In genomic region chr1:132370681-132371173, GRCm38 (mm10) we compare ENCODE assay signal across 9 mouse cellular contexts. TPM values are rescaled to one million over a fixed set of nuclear protein-coding genes. Genes with fewer than 3 reads are reported as not detected.
DNase-seq lines count a peak whose midpoint lies in the region; ATAC-seq and TF ChIP-seq lines count a peak whose summit lies in the region.
"Had no signal": no experiment of that assay in that cellular context is flagged by ENCODE, and none has a peak within 500 bp of the region (broad histone marks: within the 10 kb centered on the region; RNA-seq: fewer than 3 reads in every experiment).

No protein-coding gene starts in this region.

- no peak overlapping the region for H3K4me3 ChIP-seq in forebrain, embryonic 10.5 days
- H3K4me3 ChIP-seq in forebrain, embryonic 12.5 days (replicated peaks) = no peak overlapping the region
- H3K4me3 ChIP-seq in G1E (ENCODE audit: low read depth, low read length) = peak overlapping the region; percentile 37; the same call in 1 of the 2 replicates
- H3K4me3 ChIP-seq in heart, embryonic 13.5 days = no peak overlapping the region
- H3K4me3 ChIP-seq in lung, postnatal 0 days (ENCODE audit: low read depth, low read length) = no peak overlapping the region
- H3K4me3 ChIP-seq: limb, embryonic 15.5 days had no signal

- H3K4me2 ChIP-seq in forebrain, embryonic 12.5 days = no peak overlapping the region
- H3K4me2 ChIP-seq in heart, embryonic 13.5 days = peak overlapping the region; percentile 47; the same call in 1 of the 2 replicates
- no peak overlapping the region for H3K4me2 ChIP-seq in lung, postnatal 0 days (replicated peaks; ENCODE audit: low read depth, low read length)
- H3K4me2 ChIP-seq: limb, embryonic 15.5 days had no signal

- no peak for ATAC-seq in forebrain, embryonic 12.5 days (ENCODE audit: low FRiP score)
- no peak for ATAC-seq in G1E (ENCODE audit: extremely low read depth, insufficient number of reproducible peaks, low FRiP score, poor library complexity, severe bottlenecking)
- no peak for ATAC-seq in heart, embryonic 13.5 days (ENCODE audit: extremely low read depth, insufficient number of reproducible peaks, low FRiP score, low TSS enrichment)
- peak; percentile 73 for ATAC-seq in lung, postnatal 0 days

- no peak for DNase-seq in forebrain, embryonic 10.5 days (ENCODE audit: extremely low spot score, low spot score)
- DNase-seq in G1E (ENCODE audit: low spot score) = no peak
- DNase-seq in lung, postnatal 0 days (ENCODE audit: low spot score) = peak; percentile 92
- DNase-seq in layer of hippocampus, adult 18-20 months (ENCODE audit: low spot score in 2 of 2) = no peak
- DNase-seq in frontal cortex, postnatal 25 days (ENCODE audit: low spot score in 2 of 2) = no peak
- no peak for DNase-seq in layer of hippocampus, adult 9-11 months

- TF ChIP-seq EP300 in lung, postnatal 0 days (IDR thresholded peaks at IDR 0.05) = 0 out of 2 replicates have a peak, but pooled peaks have one; percentile 27

- H3K36me3 ChIP-seq in forebrain, embryonic 10.5 days (replicated peaks) = peaks cover 85% of the 10 kb centered on the region
- H3K36me3 ChIP-seq in forebrain, embryonic 12.5 days (replicated peaks) = peaks cover 34% of the 10 kb centered on the region
- peaks cover 74% of the 10 kb centered on the region for H3K36me3 ChIP-seq in G1E (replicated peaks)
- H3K36me3 ChIP-seq in heart, embryonic 13.5 days = peaks cover 17% of the 10 kb centered on the region; the same call in 1 of the 2 replicates
- no peaks in the 10 kb centered on the region for H3K36me3 ChIP-seq in lung, postnatal 0 days (ENCODE audit: insufficient read depth, low read length)

- H3K9ac ChIP-seq in forebrain, embryonic 12.5 days = no peak overlapping the region
- peak overlapping the region; percentile 0; the same call in 1 of the 2 replicates for H3K9ac ChIP-seq in heart, embryonic 13.5 days
- H3K9ac ChIP-seq in lung, postnatal 0 days (replicated peaks; ENCODE audit: low read depth) = no peak overlapping the region
- H3K9ac ChIP-seq: limb, embryonic 15.5 days had no signal

- TF ChIP-seq CTCF in G1E (IDR thresholded peaks at IDR 0.05; ENCODE audit: low read depth, low read length) = no peak
- no peak for TF ChIP-seq CTCF in lung, postnatal 0 days (IDR thresholded peaks at IDR 0.05)

- H3K27me3 ChIP-seq in forebrain, embryonic 10.5 days (ENCODE audit: poor library complexity, severe bottlenecking) = no peaks in the 10 kb centered on the region
- H3K27me3 ChIP-seq in forebrain, embryonic 12.5 days = no peaks in the 10 kb centered on the region
- no peaks in the 10 kb centered on the region for H3K27me3 ChIP-seq in G1E (ENCODE audit: insufficient read depth, low read length)
- no peaks in the 10 kb centered on the region for H3K27me3 ChIP-seq in heart, embryonic 13.5 days (replicated peaks)
- H3K27me3 ChIP-seq in lung, postnatal 0 days (replicated peaks; ENCODE audit: insufficient read depth, low read length) = no peaks in the 10 kb centered on the region
- H3K27me3 ChIP-seq: limb, embryonic 15.5 days had no signal

- peak overlapping the region; percentile 54; the same call in 1 of the 2 replicates for H3K27ac ChIP-seq in forebrain, embryonic 10.5 days
- no peak overlapping the region for H3K27ac ChIP-seq in forebrain, embryonic 12.5 days
- peak overlapping the region; percentile 48 for H3K27ac ChIP-seq in heart, embryonic 13.5 days (replicated peaks)
- H3K27ac ChIP-seq in lung, postnatal 0 days (ENCODE audit: low read length) = peak overlapping the region; percentile 51

- peaks cover 75% of the 10 kb centered on the region for H3K4me1 ChIP-seq in forebrain, embryonic 10.5 days
- peaks cover 70% of the 10 kb centered on the region for H3K4me1 ChIP-seq in forebrain, embryonic 12.5 days
- peaks cover 98% of the 10 kb centered on the region for H3K4me1 ChIP-seq in G1E (ENCODE audit: insufficient read depth, low read depth, low read length)
- peaks cover 69% of the 10 kb centered on the region for H3K4me1 ChIP-seq in heart, embryonic 13.5 days
- peaks cover 48% of the 10 kb centered on the region for H3K4me1 ChIP-seq in lung, postnatal 0 days (ENCODE audit: insufficient read depth, low read depth, low read length)

- H3K9me3 ChIP-seq in forebrain, embryonic 10.5 days = no peaks in the 10 kb centered on the region
- no peaks in the 10 kb centered on the region for H3K9me3 ChIP-seq in forebrain, embryonic 12.5 days
- no peaks in the 10 kb centered on the region for H3K9me3 ChIP-seq in G1E (replicated peaks)
- no peaks in the 10 kb centered on the region for H3K9me3 ChIP-seq in heart, embryonic 13.5 days
- H3K9me3 ChIP-seq in lung, postnatal 0 days (ENCODE audit: low read length) = no peaks in the 10 kb centered on the region
- H3K9me3 ChIP-seq: limb, embryonic 15.5 days had no signal

- 81% methylated on average over 9 of the region's 9 CpGs for WGBS in forebrain, embryonic 10.5 days
- 91% methylated on average over 9 of the region's 9 CpGs for WGBS in forebrain, embryonic 12.5 days
- WGBS in heart, embryonic 13.5 days = 67% methylated on average over 9 of the region's 9 CpGs
- WGBS in lung, postnatal 0 days = 29% methylated on average over 9 of the region's 9 CpGs

RNA-seq across cellular contexts. Expression of gene Tmcc2, which starts 20.4 kb away (rescaled TPM):
- 7.9 and 8.8 TPM in 2 replicates for polyA plus RNA-seq in forebrain, embryonic 10.5 days (2016; fragmentation: Nextera tagmentation; extraction: Ambion mirVana)
- 24.0 and 26.9 TPM in 2 replicates for polyA plus RNA-seq in forebrain, embryonic 12.5 days (2016; fragmentation: Nextera tagmentation; extraction: Ambion mirVana)
- total RNA-seq in G1E (2014; fragmentation: Nextera tagmentation) = 11.8 and 99.6 TPM in 2 replicates
- 6.7 and 7.9 TPM in 2 replicates for total RNA-seq in G1E (2017)
- 14.9 and 18.3 TPM in 2 replicates for polyA plus RNA-seq in G1E (2012)
- 31.5 and 35.8 TPM in 2 replicates for polyA plus RNA-seq in heart, embryonic 13.5 days (2015; fragmentation: Nextera tagmentation; extraction: Ambion mirVana)
- polyA plus RNA-seq in lung, postnatal 0 days (2015; fragmentation: Nextera tagmentation; extraction: Ambion mirVana) = 28.8 and 37.2 TPM in 2 replicates
- 100 to 1,000 TPM; 250 to 270 TPM for total RNA-seq in layer of hippocampus, adult 18-20 months (2021)

RNA-seq across cellular contexts. Expression of gene Dstyk, which starts 46.6 kb away (rescaled TPM):
- 14.4 and 14.9 TPM in 2 replicates for polyA plus RNA-seq in forebrain, embryonic 10.5 days (2016; fragmentation: Nextera tagmentation; extraction: Ambion mirVana)
- polyA plus RNA-seq in forebrain, embryonic 12.5 days (2016; fragmentation: Nextera tagmentation; extraction: Ambion mirVana) = 14.7 and 16.1 TPM in 2 replicates
- 22.7 and 24.8 TPM in 2 replicates for total RNA-seq in G1E (2014; fragmentation: Nextera tagmentation)
- 18.5 and 19.0 TPM in 2 replicates for total RNA-seq in G1E (2017)
- 2.3 and 2.9 TPM in 2 replicates for polyA plus RNA-seq in G1E (2012)
- polyA plus RNA-seq in heart, embryonic 13.5 days (2015; fragmentation: Nextera tagmentation; extraction: Ambion mirVana) = 8.5 and 9.1 TPM in 2 replicates
- 12.2 and 14.4 TPM in 2 replicates for polyA plus RNA-seq in lung, postnatal 0 days (2015; fragmentation: Nextera tagmentation; extraction: Ambion mirVana)
- total RNA-seq in layer of hippocampus, adult 18-20 months (2021) = 10 to 100 TPM; 53.2 to 53.9 TPM

RNA-seq across cellular contexts. Expression of gene Nuak2, which starts 54.8 kb away (rescaled TPM):
- 49.9 TPM in 2 replicates for polyA plus RNA-seq in forebrain, embryonic 10.5 days (2016; fragmentation: Nextera tagmentation; extraction: Ambion mirVana)
- 49.9 and 54.0 TPM in 2 replicates for polyA plus RNA-seq in forebrain, embryonic 12.5 days (2016; fragmentation: Nextera tagmentation; extraction: Ambion mirVana)
- total RNA-seq in G1E (2014; fragmentation: Nextera tagmentation) (not detected in 2 replicates), G1E (2017) (0.17 and 0.33 TPM in 2 replicates)
- polyA plus RNA-seq in G1E (2012) = 0.02 TPM in 1 of 2 replicates, not detected in the other
- 2.0 and 2.2 TPM in 2 replicates for polyA plus RNA-seq in heart, embryonic 13.5 days (2015; fragmentation: Nextera tagmentation; extraction: Ambion mirVana)
- polyA plus RNA-seq in lung, postnatal 0 days (2015; fragmentation: Nextera tagmentation; extraction: Ambion mirVana) = 11.9 and 12.1 TPM in 2 replicates
- 1 to 10 TPM; 1.6 to 1.9 TPM for total RNA-seq in layer of hippocampus, adult 18-20 months (2021)
